In genomic region chr5:91814956-91815355, GRCm38 (mm10) we compare ENCODE assay signal across 26 mouse cellular contexts.
DNase-seq lines count a peak whose midpoint lies in the region; ATAC-seq and TF ChIP-seq lines count a peak whose summit lies in the region.
"Had no signal": no experiment of that assay in that cellular context is flagged by ENCODE, and none has a peak within 500 bp of the region (broad histone marks: within the 10 kb centered on the region; RNA-seq: fewer than 3 reads in every experiment).

No protein-coding gene starts in this region.

- no peak for TF ChIP-seq POLR2A in thymus, adult 2 months (IDR thresholded peaks at IDR 0.05; ENCODE audit: control insufficient read depth, extremely low read depth, insufficient read depth, low read length, poor library complexity)
- no peak for TF ChIP-seq POLR2A in limb, embryonic 14.5 days (IDR thresholded peaks at IDR 0.05; ENCODE audit: borderline replicate concordance, extremely low read depth, insufficient read depth, insufficient read length)

- TF ChIP-seq EP300 in liver, postnatal 0 days (IDR thresholded peaks at IDR 0.05; ENCODE audit: low read depth), result no peak

- whole genome bisulfite sequencing in liver, embryonic 11.5 days, result 49% methylated on average over 6 of the region's 6 CpGs
- 44% methylated on average over 6 of the region's 6 CpGs for WGBS in liver, postnatal 0 days (ENCODE audit: insufficient replicate concordance)
- 35% methylated on average over 6 of the region's 6 CpGs for WGBS in thymus, adult 2 months
- WGBS in limb, embryonic 14.5 days, result 45% methylated on average over 6 of the region's 6 CpGs

- no peak for ATAC-seq in liver, embryonic 11.5 days (replicated peaks; ENCODE audit: low FRiP score)
- no peak for ATAC-seq in liver, postnatal 0 days
- ATAC-seq in limb, embryonic 14.5 days (ENCODE audit: low FRiP score, low read depth), result peak; percentile 62; the same call in 1 of the 2 replicates
- ATAC-seq: CD4-positive, CD25-positive, alpha-beta regulatory T cell, adult 4 months; forebrain, embryonic 16.5 days; inflammation-experienced regulatory T-cells, adult 6 months; midbrain, embryonic 16.5 days had no signal

- peaks cover 8% of the 10 kb centered on the region for H3K4me1 ChIP-seq in liver, embryonic 11.5 days (replicated peaks; ENCODE audit: control insufficient read depth, insufficient read depth, low read length)
- H3K4me1 ChIP-seq in liver, postnatal 0 days (ENCODE audit: insufficient read depth), result no peaks in the 10 kb centered on the region
- H3K4me1 ChIP-seq in thymus, adult 2 months (replicated peaks; ENCODE audit: control insufficient read depth, insufficient read depth, low read length), result peaks cover 5% of the 10 kb centered on the region
- 0 out of 2 replicates have a peak, but pooled peaks cover 5% of the 10 kb centered on the region for H3K4me1 ChIP-seq in limb, embryonic 14.5 days (ENCODE audit: control insufficient read depth, insufficient read depth, low read length)
- H3K4me1 ChIP-seq: hindbrain, embryonic 10.5 days; hindbrain, embryonic 15.5 days; neural tube, embryonic 12.5 days had no signal

- no peak for DNase-seq in liver, embryonic 11.5 days (ENCODE audit: low spot score)
- DNase-seq in liver, postnatal 0 days, result no peak
- no peak for DNase-seq in thymus, adult 2 months
- DNase-seq in thymus, postnatal 14 days, result no peak
- peak; percentile 21 for DNase-seq in limb, embryonic 14.5 days (ENCODE audit: low spot score)
- no peak for DNase-seq in frontal cortex, adult 2 months (ENCODE audit: extremely low spot score in 1 of 2, low spot score in 1 of 2)
- no peak for DNase-seq in layer of hippocampus, adult 9-10 months (ENCODE audit: low spot score)
- DNase-seq: adrenal gland, adult 8-10 months; cerebellum, adult 8-10 months; cerebellum, postnatal 25 days; heart, postnatal 14 days; kidney, adult 11 months; kidney, postnatal 14 days; lung, embryonic 14.5 days; lung, postnatal 14 days; retina, postnatal 1 day; right cerebral cortex, postnatal 14 days had no signal

- H3K36me3 ChIP-seq in liver, embryonic 11.5 days (ENCODE audit: control insufficient read depth, insufficient read depth, low read length), result no peaks in the 10 kb centered on the region
- H3K36me3 ChIP-seq in liver, postnatal 0 days (replicated peaks; ENCODE audit: insufficient read depth, low read length), result no peaks in the 10 kb centered on the region
- H3K36me3 ChIP-seq in thymus, adult 2 months (ENCODE audit: control insufficient read depth, insufficient read depth, low read length), result no peaks in the 10 kb centered on the region
- H3K36me3 ChIP-seq in limb, embryonic 14.5 days (ENCODE audit: control insufficient read depth, insufficient read depth, low read length), result no peaks in the 10 kb centered on the region
- H3K36me3 ChIP-seq: embryonic facial prominence, embryonic 13.5 days; hindbrain, embryonic 10.5 days; hindbrain, embryonic 15.5 days; neural tube, embryonic 12.5 days had no signal

- H3K27me3 ChIP-seq in liver, embryonic 11.5 days (replicated peaks; ENCODE audit: control insufficient read depth, insufficient read depth, low read length), result no peaks in the 10 kb centered on the region
- no peaks in the 10 kb centered on the region for H3K27me3 ChIP-seq in liver, postnatal 0 days (ENCODE audit: insufficient read depth, low read length)
- H3K27me3 ChIP-seq in thymus, adult 2 months (ENCODE audit: control insufficient read depth, insufficient read depth, low read length), result no peaks in the 10 kb centered on the region
- H3K27me3 ChIP-seq in limb, embryonic 14.5 days (ENCODE audit: control insufficient read depth, insufficient read depth, low read length), result no peaks in the 10 kb centered on the region
- H3K27me3 ChIP-seq: embryonic facial prominence, embryonic 13.5 days; hindbrain, embryonic 15.5 days; neural tube, embryonic 12.5 days had no signal

- TF ChIP-seq CTCF in liver, postnatal 0 days (IDR thresholded peaks at IDR 0.05; ENCODE audit: low read depth), result no peak
- no peak for TF ChIP-seq CTCF in thymus, adult 2 months (IDR thresholded peaks at IDR 0.05; ENCODE audit: borderline replicate concordance, control insufficient read depth, extremely low read depth, insufficient read depth, low read length, poor library complexity)

- no peak overlapping the region for H3K4me3 ChIP-seq in liver, embryonic 11.5 days (ENCODE audit: low read depth, low read length)
- H3K4me3 ChIP-seq in liver, postnatal 0 days (ENCODE audit: low read depth, low read length), result no peak overlapping the region
- no peak overlapping the region for H3K4me3 ChIP-seq in thymus, adult 2 months (ENCODE audit: control insufficient read depth, insufficient read depth, low read length)
- H3K4me3 ChIP-seq in limb, embryonic 14.5 days (replicated peaks; ENCODE audit: low read length), result no peak overlapping the region
- H3K4me3 ChIP-seq: embryonic facial prominence, embryonic 13.5 days; erythroblast, embryonic 14.5 days; hindbrain, embryonic 10.5 days; hindbrain, embryonic 15.5 days; neural tube, embryonic 12.5 days had no signal

- H3K27ac ChIP-seq in liver, embryonic 11.5 days (ENCODE audit: low read depth, low read length), result no peak overlapping the region
- H3K27ac ChIP-seq in liver, postnatal 0 days (ENCODE audit: low read depth), result no peak overlapping the region
- peak overlapping the region; percentile 7 for H3K27ac ChIP-seq in thymus, adult 2 months (ENCODE audit: control insufficient read depth, insufficient read depth, low read length)
- no peak overlapping the region for H3K27ac ChIP-seq in limb, embryonic 14.5 days (replicated peaks; ENCODE audit: low read depth, low read length)
- H3K27ac ChIP-seq: embryonic facial prominence, embryonic 13.5 days; hindbrain, embryonic 10.5 days; hindbrain, embryonic 15.5 days; neural tube, embryonic 12.5 days had no signal

- 0 out of 2 replicates have a peak overlapping the region, but pooled peaks have one; percentile 41 for H3K9ac ChIP-seq in liver, embryonic 11.5 days (ENCODE audit: low read depth, low read length)
- H3K9ac ChIP-seq in liver, postnatal 0 days (replicated peaks), result no peak overlapping the region
- H3K9ac ChIP-seq in limb, embryonic 14.5 days (ENCODE audit: low read depth, low read length, severe bottlenecking), result no peak overlapping the region
- H3K9ac ChIP-seq: embryonic facial prominence, embryonic 13.5 days; hindbrain, embryonic 15.5 days; lung, embryonic 14.5 days; neural tube, embryonic 12.5 days had no signal

- no peaks in the 10 kb centered on the region for H3K9me3 ChIP-seq in liver, embryonic 11.5 days (ENCODE audit: control insufficient read depth, low read length)
- no peaks in the 10 kb centered on the region for H3K9me3 ChIP-seq in liver, postnatal 0 days (ENCODE audit: low read length)
- no peaks in the 10 kb centered on the region for H3K9me3 ChIP-seq in limb, embryonic 14.5 days (ENCODE audit: control insufficient read depth, low read length)
- H3K9me3 ChIP-seq: embryonic facial prominence, embryonic 13.5 days; hindbrain, embryonic 10.5 days; hindbrain, embryonic 15.5 days; neural tube, embryonic 12.5 days had no signal

- peak overlapping the region; percentile 28; the same call in 1 of the 2 replicates for H3K4me2 ChIP-seq in liver, embryonic 11.5 days
- no peak overlapping the region for H3K4me2 ChIP-seq in liver, postnatal 0 days (ENCODE audit: low read depth, low read length)
- H3K4me2 ChIP-seq in limb, embryonic 14.5 days (replicated peaks; ENCODE audit: low read depth, low read length, severe bottlenecking), result no peak overlapping the region
- H3K4me2 ChIP-seq: embryonic facial prominence, embryonic 13.5 days; hindbrain, embryonic 15.5 days; lung, embryonic 14.5 days; neural tube, embryonic 12.5 days had no signal
